Mouse (Mus musculus) lung, postnatal 0 days (tissue): Measurements from ENCODE around the gene Syn2.

ENCODE experiments used
- CTCF ChIP-seq: IDR thresholded peaks from 2 replicates; pipeline ENCODE4 v1.5.1; 2016; ENCODE audit warnings: antibody characterized with exemption, mild to moderate bottlenecking
- EP300 ChIP-seq: IDR thresholded peaks from 2 replicates; pipeline ENCODE4 v1.6.1; 2016; ENCODE audit warnings: antibody characterized with exemption, mild to moderate bottlenecking, control low read depth

DNA sequence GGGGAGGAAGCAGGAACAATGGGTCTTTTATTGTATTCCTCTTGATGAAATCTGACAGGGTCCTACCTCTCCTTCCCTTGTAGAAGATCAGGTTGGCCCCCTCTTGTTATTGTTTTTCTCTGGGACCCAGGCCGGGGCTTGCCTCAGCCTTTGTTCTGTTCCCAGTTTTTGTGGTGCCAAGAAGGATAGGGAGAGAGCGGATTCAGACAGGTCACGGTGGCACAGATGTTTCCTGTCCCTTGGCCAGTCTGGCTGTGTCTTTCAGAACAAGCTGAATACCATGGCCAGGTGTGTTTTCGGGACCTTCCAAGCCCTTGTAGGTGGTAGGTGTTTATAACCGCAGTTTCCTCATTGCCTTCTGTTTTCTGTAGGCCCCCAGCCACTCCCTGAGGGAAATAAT, 78.4 kb downstream of the Syn2 start:
- TF ChIP-seq CTCF (no peak), EP300 (no peak)
